Mouse (Mus musculus) lung, embryonic 15.5 days (tissue): ENCODE data around the gene Trim25. TPM values are rescaled to one million over a fixed set of nuclear protein-coding genes. Genes with fewer than 3 reads are reported as not detected.
"Not testable (repeated sequence)": the region's sequence is repeated elsewhere in the genome, so short reads cannot be mapped to it uniquely, and the experiment has no call there.

Experiments
- ATAC-seq: fragments of 200-750 bp; cut with Nextera tagmentation; 2 replicates; pipeline ENCODE4 v1.8.0; 2017; ENCODE audit warnings: moderate number of reproducible peaks, borderline replicate concordance; ENCODE audit not compliant: low FRiP score, low TSS enrichment; ENCODE audit errors: extremely low read depth
- H3K27ac ChIP-seq: fragments of 300-500 bp; sonication (generic); 2 replicates; pipeline ENCODE4 v1.5.1; 2015; ENCODE audit warnings: moderate library complexity, mild to moderate bottlenecking, inconsistent platforms
- H3K27me3 ChIP-seq: fragments of 300-500 bp; sonication (generic); 2 replicates; pipeline ENCODE4 v1.6.1; 2015; ENCODE audit warnings: inconsistent platforms
- H3K36me3 ChIP-seq: fragments of 300-500 bp; sonication (generic); 2 replicates; pipeline ENCODE4 v1.6.1; 2015; ENCODE audit warnings: inconsistent platforms
- H3K4me1 ChIP-seq: fragments of 300-500 bp; sonication (generic); 2 replicates; pipeline ENCODE4 v1.6.1; 2015; ENCODE audit warnings: inconsistent platforms
- H3K4me2 ChIP-seq: fragments of 300-500 bp; sonication (generic); 2 replicates; pipeline ENCODE4 v1.6.1; 2015; ENCODE audit warnings: inconsistent platforms, mild to moderate bottlenecking, moderate library complexity
- H3K4me3 ChIP-seq: fragments of 300-500 bp; sonication (generic); 2 replicates; pipeline ENCODE4 v1.5.1; 2015; ENCODE audit warnings: mild to moderate bottlenecking, inconsistent platforms
- H3K9ac ChIP-seq: fragments of 300-500 bp; sonication (generic); 2 replicates; pipeline ENCODE4 v1.6.1; 2015; ENCODE audit warnings: inconsistent platforms
- H3K9me3 ChIP-seq: fragments of 300-500 bp; sonication (generic); 2 replicates; pipeline ENCODE4 v1.6.1; 2016; ENCODE audit warnings: inconsistent platforms
- WGBS: fragments of 180-500 bp; shearing (Covaris S2); methylation state at CpG from one replicate; pipeline ENCODE4 v1.1.7; 2015; 5-methylcytosine and 5-hydroxymethylcytosine counted together
- polyA plus RNA-seq: library from polyadenylated mRNA; unstranded; fragments of >200 nt; fragmentation: Nextera tagmentation; extraction: Ambion mirVana; gene quantifications from 2 replicates; pipeline ENCODE4 v1.2.1, GENCODE M21; 2015

Trim25 gene
- polyA plus RNA-seq, 1 experiment from 2014 or later: 25.9 TPM

DNA sequence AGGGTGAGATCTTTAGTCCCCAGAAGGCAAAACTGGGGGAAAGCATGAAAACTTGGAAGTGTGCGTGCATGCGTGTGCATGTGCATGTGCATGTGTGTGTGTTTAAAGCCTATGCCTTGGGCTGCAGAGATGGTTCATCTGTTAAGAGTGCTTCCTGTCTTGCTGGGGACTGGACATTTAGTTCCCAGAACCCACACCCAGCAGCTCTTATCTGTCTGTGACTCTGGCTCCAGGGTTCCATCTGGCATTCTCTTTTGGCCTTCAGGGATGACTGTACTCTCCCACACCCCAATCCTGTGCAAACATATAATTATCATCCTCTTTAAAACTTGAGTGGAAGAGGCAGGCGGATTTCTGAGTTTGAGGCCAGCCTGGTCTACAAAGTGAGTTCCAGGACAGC, 26.9 kb downstream of the Trim25 start:
- Histone ChIP-seq H3K27ac (no peak overlapping the region), H3K4me1 (peaks cover 30% of the 10 kb centered on the region; the same call in 1 of the 2 replicates), H3K9me3 (no peaks in the 10 kb centered on the region), H3K4me2 (no peak overlapping the region), H3K4me3 (no peak overlapping the region), H3K36me3 (no peaks in the 10 kb centered on the region), H3K27me3 (no peaks in the 10 kb centered on the region), H3K9ac (no peak overlapping the region)
- whole genome bisulfite sequencing: 89% methylated on average over 3 of the region's 3 CpGs
- no peak for ATAC-seq

DNA sequence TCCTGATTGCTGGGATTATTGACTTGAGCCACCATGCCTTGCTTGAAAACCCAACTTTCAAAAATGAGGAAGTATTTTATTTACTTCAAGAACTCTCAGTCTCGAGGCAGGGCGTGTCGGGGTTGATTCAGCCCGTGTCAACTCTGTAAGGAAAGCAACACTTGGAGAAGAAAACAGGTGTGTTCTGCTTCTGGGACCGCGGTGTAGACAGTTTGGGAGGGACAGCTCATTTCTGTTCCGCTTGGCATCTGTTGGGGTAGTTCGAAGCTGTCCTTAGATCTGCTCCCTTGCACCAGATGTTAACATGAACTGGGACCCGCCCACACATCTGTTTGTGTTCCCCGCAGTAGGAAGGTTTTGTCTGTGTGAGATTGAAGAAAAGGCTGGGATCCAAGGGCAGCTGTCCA, 28.8 kb downstream of the Trim25 start:
- H3K4me2 ChIP-seq: no peak overlapping the region
- H3K27ac ChIP-seq: no peak overlapping the region
- no peak for ATAC-seq
- H3K4me3 ChIP-seq: no peak overlapping the region
- no peaks in the 10 kb centered on the region for H3K27me3 ChIP-seq
- WGBS: 60% methylated on average over 10 of the region's 10 CpGs
- peaks cover 30% of the 10 kb centered on the region; the same call in 1 of the 2 replicates for H3K4me1 ChIP-seq
- H3K9ac ChIP-seq: no peak overlapping the region
- no peaks in the 10 kb centered on the region for H3K36me3 ChIP-seq
- no peaks in the 10 kb centered on the region for H3K9me3 ChIP-seq

DNA sequence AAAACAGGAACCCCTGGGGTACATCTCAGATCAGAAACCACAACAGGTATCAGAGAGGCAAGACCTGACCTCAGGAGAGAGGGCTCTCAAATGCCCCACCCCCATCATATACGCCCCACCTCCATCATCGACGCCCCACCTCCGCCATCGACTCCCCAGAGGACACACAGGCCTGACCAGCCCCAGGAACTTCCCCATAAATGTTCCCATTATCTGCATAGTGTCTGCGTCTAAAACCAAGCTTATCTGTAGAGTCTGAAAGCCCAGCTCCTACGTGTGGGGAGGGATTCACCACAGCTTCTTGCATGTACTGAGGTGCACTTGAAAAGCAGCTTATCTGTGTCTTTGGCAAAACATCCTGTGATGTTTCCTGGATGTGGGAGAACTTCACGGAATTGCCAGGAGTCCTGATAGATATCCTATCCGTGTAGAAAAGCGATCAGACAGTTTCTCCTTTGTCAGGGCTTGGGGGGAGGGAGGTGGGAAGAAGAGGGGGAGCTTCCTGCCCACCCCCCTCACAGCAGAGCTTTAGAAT, 29.8 kb downstream of the Trim25 start:
- Histone ChIP-seq H3K27ac (no peak overlapping the region), H3K9ac (no peak overlapping the region), H3K36me3 (no peaks in the 10 kb centered on the region), H3K9me3 (no peaks in the 10 kb centered on the region), H3K4me1 (peaks cover 24% of the 10 kb centered on the region; the same call in 1 of the 2 replicates), H3K4me3 (no peak overlapping the region), H3K4me2 (no peak overlapping the region), H3K27me3 (no peaks in the 10 kb centered on the region)
- WGBS: 31% methylated on average over 10 of the region's 10 CpGs
- ATAC-seq: no peak

DNA sequence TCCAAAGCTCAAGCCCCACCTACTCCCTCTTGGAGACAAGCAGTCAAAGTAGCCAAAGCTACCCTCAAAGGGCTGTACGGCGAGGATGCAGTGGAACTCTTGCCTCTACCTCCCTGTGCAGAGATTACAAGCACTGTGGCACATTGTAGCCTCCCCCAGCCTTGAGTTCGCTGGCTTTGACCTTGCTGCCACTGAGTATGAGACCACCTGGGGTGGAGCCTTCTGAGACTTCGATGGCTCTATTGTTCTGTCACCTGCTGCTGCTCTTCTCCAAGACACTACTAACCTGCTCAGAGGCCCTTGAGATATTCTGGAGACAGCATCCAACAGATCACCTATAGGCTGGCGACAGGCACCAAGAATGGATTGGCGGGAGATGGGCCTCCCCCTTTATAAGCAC, 31.4 kb downstream of the Trim25 start:
- Histone ChIP-seq H3K4me2 (no peak overlapping the region), H3K4me1 (0 out of 2 replicates have a peak, but pooled peaks cover 11% of the 10 kb centered on the region), H3K27me3 (no peaks in the 10 kb centered on the region), H3K36me3 (no peaks in the 10 kb centered on the region), H3K4me3 (no peak overlapping the region), H3K9me3 (no peaks in the 10 kb centered on the region), H3K27ac (no peak overlapping the region), H3K9ac (no peak overlapping the region)
- 79% methylated on average over 6 of the region's 6 CpGs for WGBS
- no peak for ATAC-seq

DNA sequence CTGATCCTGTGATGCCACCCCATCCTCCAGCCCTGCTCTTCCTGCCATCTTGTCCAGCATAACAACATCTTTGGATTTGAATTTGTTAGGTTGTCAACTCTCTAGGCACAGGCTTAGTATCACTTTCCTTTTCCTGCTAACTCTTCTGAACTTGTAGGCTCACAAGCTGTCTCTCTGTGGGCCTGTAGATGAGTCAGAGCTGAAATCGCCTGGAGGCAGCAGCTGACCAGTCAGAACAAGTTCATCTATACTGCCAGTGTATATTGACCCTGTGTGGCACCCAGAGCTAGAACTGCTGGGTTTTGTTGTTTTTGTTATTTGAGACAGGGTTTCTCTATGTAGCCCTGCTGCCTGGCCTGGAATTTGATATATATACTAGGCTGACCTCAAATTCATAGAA, 32.0 kb downstream of the Trim25 start:
- ATAC-seq: no peak
- H3K9me3 ChIP-seq: no peaks in the 10 kb centered on the region
- no peak overlapping the region for H3K4me3 ChIP-seq
- no peak overlapping the region for H3K4me2 ChIP-seq
- no peaks in the 10 kb centered on the region for H3K27me3 ChIP-seq
- H3K4me1 ChIP-seq: 0 out of 2 replicates have a peak, but pooled peaks cover 11% of the 10 kb centered on the region
- WGBS: 65% methylated on average over 1 of the region's 1 CpGs
- no peak overlapping the region for H3K27ac ChIP-seq
- no peaks in the 10 kb centered on the region for H3K36me3 ChIP-seq
- no peak overlapping the region for H3K9ac ChIP-seq

DNA sequence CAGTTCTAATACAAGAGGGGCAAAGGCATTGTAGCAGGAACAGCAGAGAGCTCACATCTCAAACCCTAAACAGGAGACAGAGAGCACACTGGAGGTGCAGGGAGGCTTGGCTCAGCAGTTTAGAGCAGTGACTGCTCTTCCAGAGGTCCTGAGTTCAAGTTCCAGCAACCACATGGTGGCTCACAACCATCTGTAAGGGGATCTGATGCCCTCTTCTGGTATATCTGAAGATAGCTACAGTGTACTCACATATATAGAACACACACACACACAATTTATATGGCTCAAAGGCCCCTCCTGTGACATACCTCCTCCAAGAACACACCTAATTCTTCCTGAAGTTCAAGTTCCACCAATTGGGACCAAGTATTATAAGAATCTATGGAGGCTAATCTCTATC, 35.4 kb downstream of the Trim25 start:
- no peak overlapping the region for H3K4me3 ChIP-seq
- no peak overlapping the region for H3K4me2 ChIP-seq
- H3K9ac ChIP-seq: no peak overlapping the region
- no peak overlapping the region for H3K27ac ChIP-seq
- no peaks in the 10 kb centered on the region for H3K27me3 ChIP-seq
- H3K36me3 ChIP-seq: peaks cover 15% of the 10 kb centered on the region
- no peak for ATAC-seq
- H3K4me1 ChIP-seq: no peaks in the 10 kb centered on the region
- H3K9me3 ChIP-seq: no peaks in the 10 kb centered on the region

DNA sequence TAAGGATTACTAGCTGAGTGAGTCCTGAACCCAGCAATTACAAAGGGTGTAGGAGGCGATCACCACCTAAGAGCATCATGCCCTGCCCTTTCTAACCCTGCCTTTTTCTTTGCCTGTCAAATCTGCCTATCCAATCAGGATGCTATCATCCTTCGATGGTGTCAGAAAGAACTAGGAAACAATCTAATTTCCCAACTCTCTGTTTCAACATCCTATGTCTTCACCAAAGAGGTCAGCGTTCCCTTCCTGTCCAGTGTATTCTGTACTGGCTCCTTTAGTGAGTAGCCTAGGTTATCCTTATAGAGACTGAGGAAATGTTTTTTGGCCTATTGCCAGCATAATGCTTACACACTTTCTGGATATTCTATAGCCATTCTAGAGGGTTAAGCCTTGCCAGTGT, 36.4 kb downstream of the Trim25 start:
- Histone ChIP-seq H3K4me2 (no peak overlapping the region), H3K4me3 (no peak overlapping the region), H3K27me3 (no peaks in the 10 kb centered on the region), H3K4me1 (no peaks in the 10 kb centered on the region), H3K36me3 (peaks cover 25% of the 10 kb centered on the region), H3K9ac (no peak overlapping the region), H3K27ac (no peak overlapping the region), H3K9me3 (no peaks in the 10 kb centered on the region)
- ATAC-seq: no peak
- 68% methylated on average over 3 of the region's 3 CpGs for WGBS

DNA sequence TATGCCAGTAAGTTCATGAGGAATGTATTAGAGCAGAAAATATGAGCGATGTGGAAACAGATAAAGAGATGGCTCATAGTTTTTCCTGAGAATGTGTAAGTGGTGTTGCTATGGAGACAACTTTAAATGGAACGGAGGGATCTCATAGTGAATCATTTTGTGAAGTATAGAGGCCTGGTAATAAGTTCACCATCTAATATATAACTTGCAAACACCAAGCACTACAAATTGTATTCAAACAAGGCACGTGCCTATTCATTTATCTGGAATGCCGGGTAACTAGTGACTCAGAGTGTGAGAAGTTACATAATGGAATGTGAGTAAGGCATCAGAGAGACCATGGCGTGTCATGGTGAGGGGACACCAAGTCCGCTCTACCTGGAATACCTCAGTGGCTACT, 39.3 kb downstream of the Trim25 start:
- no peaks in the 10 kb centered on the region for H3K27me3 ChIP-seq
- no peaks in the 10 kb centered on the region for H3K9me3 ChIP-seq
- no peak overlapping the region for H3K4me2 ChIP-seq
- H3K4me3 ChIP-seq: no peak overlapping the region
- no peaks in the 10 kb centered on the region for H3K4me1 ChIP-seq
- H3K36me3 ChIP-seq: peaks cover 49% of the 10 kb centered on the region
- WGBS: 82% methylated on average over 6 of the region's 6 CpGs
- no peak overlapping the region for H3K27ac ChIP-seq
- no peak overlapping the region for H3K9ac ChIP-seq
- ATAC-seq: no peak

DNA sequence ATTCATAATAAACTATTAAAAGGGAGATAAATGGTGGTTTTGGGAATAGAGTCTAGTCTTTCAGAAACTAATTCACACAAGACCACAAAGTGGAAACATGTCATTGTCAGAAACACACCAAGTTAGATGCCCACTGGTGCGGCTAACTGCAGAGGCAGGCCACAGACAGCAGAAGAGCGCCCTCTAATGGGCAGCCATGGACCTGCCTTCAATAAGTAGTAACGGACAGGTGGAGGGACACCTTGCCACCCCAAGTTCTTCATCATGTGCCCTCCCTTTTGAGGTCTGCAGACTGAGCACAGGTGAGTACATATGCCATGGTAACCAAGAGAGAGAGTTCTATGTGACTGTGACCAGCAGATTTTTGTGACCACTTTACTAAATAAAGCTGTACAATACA, 40.1 kb downstream of the Trim25 start:
- no peaks in the 10 kb centered on the region for H3K9me3 ChIP-seq
- H3K9ac ChIP-seq: no peak overlapping the region
- peaks cover 54% of the 10 kb centered on the region for H3K36me3 ChIP-seq
- no peaks in the 10 kb centered on the region for H3K27me3 ChIP-seq
- ATAC-seq: no peak
- H3K4me3 ChIP-seq: no peak overlapping the region
- no peaks in the 10 kb centered on the region for H3K4me1 ChIP-seq
- no peak overlapping the region for H3K27ac ChIP-seq
- WGBS: 28% methylated on average over 3 of the region's 3 CpGs
- no peak overlapping the region for H3K4me2 ChIP-seq

DNA sequence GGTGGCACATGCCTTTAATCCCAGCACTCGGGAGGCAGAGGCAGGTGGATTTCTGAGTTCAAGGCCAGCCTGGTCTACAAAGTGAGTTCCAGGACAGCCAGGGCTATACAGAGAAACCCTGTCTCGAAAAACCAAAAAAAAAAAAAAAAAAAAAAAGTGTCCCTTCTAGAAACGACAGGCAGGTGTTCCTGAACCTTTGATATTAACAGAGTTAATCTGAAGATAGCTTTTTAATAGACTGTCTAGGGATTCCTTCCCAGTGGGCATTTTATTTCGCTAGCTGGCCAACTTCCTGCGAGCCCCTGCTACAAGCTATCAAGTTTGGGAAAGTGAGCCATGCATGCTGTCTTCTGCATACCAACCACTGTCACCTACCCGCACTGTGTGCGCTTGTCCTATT, 41.9 kb downstream of the Trim25 start:
- peaks cover 71% of the 10 kb centered on the region for H3K36me3 ChIP-seq
- ATAC-seq, H3K4me2 ChIP-seq, H3K9ac ChIP-seq, H3K4me1 ChIP-seq, H3K27me3 ChIP-seq, H3K9me3 ChIP-seq, H3K27ac ChIP-seq, H3K4me3 ChIP-seq: not testable (repeated sequence)
- WGBS: 90% methylated on average over 6 of the region's 7 CpGs

DNA sequence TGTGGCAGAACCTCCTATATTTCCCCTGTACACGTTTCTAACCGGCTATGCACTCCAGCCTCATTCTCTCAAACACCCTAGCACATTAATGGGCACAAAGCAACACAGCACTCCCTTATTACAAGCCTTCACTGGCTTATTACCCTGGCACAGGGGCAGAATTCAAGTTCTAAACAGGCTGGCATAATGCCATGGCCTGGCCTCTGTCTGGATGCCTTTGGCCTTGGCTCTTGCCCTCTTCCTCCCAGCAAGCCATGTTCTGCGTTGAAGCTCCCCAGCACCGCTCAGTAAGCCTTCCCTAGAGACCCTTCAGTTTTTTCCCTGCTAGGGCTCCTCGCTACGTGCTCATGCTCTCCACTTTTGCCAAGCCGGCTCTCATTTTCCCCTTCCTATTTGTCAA, 43.9 kb downstream of the Trim25 start:
- H3K4me2 ChIP-seq: no peak overlapping the region
- ATAC-seq: no peak
- WGBS: 93% methylated on average over 7 of the region's 7 CpGs
- H3K4me3 ChIP-seq: no peak overlapping the region
- H3K27me3 ChIP-seq: no peaks in the 10 kb centered on the region
- H3K9ac ChIP-seq: no peak overlapping the region
- H3K4me1 ChIP-seq: no peaks in the 10 kb centered on the region
- peaks cover 78% of the 10 kb centered on the region for H3K36me3 ChIP-seq
- no peak overlapping the region for H3K27ac ChIP-seq
- H3K9me3 ChIP-seq: no peaks in the 10 kb centered on the region

DNA sequence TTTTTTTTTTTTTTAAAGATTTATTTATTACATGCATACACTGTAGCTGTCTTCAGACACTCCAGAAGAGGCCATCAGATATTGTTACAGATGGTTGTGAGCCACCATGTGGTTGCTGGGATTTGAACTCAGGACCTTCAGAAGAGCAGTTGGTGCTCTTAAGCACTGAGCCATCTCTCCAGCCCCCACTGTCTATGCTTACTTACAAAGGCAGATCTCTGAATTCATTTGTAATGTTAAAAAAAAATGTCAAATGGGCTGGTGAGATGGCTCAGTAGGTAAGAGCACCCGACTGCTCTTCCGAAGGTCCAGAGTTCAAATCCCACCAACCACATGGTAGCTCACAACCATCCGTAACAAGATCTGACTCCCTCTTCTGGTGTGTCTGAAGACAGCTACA, 46.3 kb downstream of the Trim25 start:
- 97% methylated on average over 3 of the region's 3 CpGs for WGBS
- H3K27me3 ChIP-seq, H3K4me3 ChIP-seq, H3K27ac ChIP-seq, H3K9me3 ChIP-seq, H3K4me2 ChIP-seq, ATAC-seq, H3K4me1 ChIP-seq, H3K9ac ChIP-seq: not testable (repeated sequence)
- peaks cover 77% of the 10 kb centered on the region for H3K36me3 ChIP-seq

DNA sequence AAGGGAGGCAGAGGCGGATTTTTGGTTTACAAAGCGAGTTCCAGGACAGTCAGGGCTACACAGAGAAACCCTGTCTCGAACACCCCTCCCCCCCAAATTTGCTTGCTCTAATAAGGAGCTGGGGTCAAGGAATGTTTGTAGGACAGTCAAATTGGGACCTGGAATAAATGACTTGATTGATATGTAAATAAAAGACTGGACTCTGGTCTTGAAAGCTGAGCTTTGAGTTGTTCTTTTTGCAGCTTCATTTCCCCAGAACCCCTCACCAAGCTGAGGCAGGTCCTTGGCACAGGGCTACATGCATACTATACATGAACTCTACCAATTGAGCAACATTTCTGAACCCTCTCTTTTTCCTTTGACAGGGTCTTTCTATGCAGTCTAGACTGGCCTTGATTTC, 46.8 kb downstream of the Trim25 start:
- peaks cover 78% of the 10 kb centered on the region for H3K36me3 ChIP-seq

More for the DNA sequence above, 46.8 kb downstream of the Trim25 start:
- Histone ChIP-seq H3K27me3 (no peaks in the 10 kb centered on the region), H3K9me3 (no peaks in the 10 kb centered on the region), H3K4me2 (no peak overlapping the region), H3K4me3 (no peak overlapping the region), H3K9ac (no peak overlapping the region), H3K4me1 (no peaks in the 10 kb centered on the region), H3K27ac (no peak overlapping the region)
- WGBS: 80% methylated on average over 3 of the region's 3 CpGs
- ATAC-seq: no peak
